Mouse (Mus musculus) hindbrain, embryonic 12.5 days (tissue): ENCODE measurements at regions not wholly inside any gene's neighbourhood (a gene's known extent, or its start where the extent isn't known, plus 50 kb on each side); places are given as distances from the start of the nearest gene placed in this dataset.
A peak's percentile ranks its signal among the peaks of the same experiment; 100 is the strongest.
"Not testable (repeated sequence)": the region's sequence is repeated elsewhere in the genome, so short reads cannot be mapped to it uniquely, and the experiment has no call there.

ENCODE experiments used
- ATAC-seq: fragments of 200-750 bp; cut with Nextera tagmentation; 2 replicates; pipeline ENCODE4 v1.8.0; 2017; ENCODE audit warnings: moderate TSS enrichment; ENCODE audit not compliant: low FRiP score
- H3K27ac ChIP-seq: fragments of 300-500 bp; sonication (generic); 2 replicates; pipeline ENCODE4 v1.5.1; 2016; ENCODE audit warnings: mild to moderate bottlenecking
- H3K27me3 ChIP-seq: fragments of 300-500 bp; sonication (generic); 2 replicates; pipeline ENCODE4 v1.6.1; 2016; ENCODE audit warnings: mild to moderate bottlenecking
- H3K36me3 ChIP-seq: fragments of 300-500 bp; sonication (generic); 2 replicates; pipeline ENCODE4 v1.6.1; 2016; ENCODE audit warnings: mild to moderate bottlenecking
- H3K4me1 ChIP-seq: fragments of 300-500 bp; sonication (generic); 2 replicates; pipeline ENCODE4 v1.6.1; 2016
- H3K4me2 ChIP-seq: fragments of 300-500 bp; sonication (generic); replicated peaks from 2 replicates; pipeline ENCODE4 v1.6.1; 2016; ENCODE audit warnings: mild to moderate bottlenecking
- H3K4me3 ChIP-seq: fragments of 300-500 bp; sonication (generic); 2 replicates; pipeline ENCODE4 v1.5.1; 2016; ENCODE audit warnings: mild to moderate bottlenecking
- H3K9ac ChIP-seq: fragments of 300-500 bp; sonication (generic); 2 replicates; pipeline ENCODE4 v1.6.1; 2016; ENCODE audit warnings: mild to moderate bottlenecking, moderate library complexity
- H3K9me3 ChIP-seq: fragments of 300-500 bp; sonication (generic); replicated peaks from 2 replicates; pipeline ENCODE4 v1.6.1; 2016; ENCODE audit warnings: mild to moderate bottlenecking
- WGBS: fragments of 180-500 bp; shearing (Covaris S2); methylation state at CpG from one replicate; pipeline ENCODE4 v1.1.7; 2016; 5-methylcytosine and 5-hydroxymethylcytosine counted together

DNA sequence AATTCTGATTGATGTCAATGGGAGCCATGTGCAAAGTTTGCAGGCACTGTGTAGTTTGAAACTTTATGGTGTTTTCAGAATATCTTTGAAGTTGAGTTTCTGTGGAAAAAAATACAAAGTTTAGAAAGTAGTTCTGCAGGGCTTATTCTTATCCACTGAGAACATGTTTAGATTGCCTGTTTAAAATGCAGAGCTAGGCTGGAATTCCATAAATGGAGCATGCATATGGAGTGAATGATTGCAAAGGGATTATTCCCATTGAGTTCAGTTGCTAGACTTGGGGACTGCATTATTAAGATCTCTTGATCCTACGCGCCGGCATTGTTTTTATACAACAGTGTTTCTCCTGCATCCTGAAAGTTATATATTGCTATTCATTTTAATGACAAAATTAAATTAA lies 397.8 kb upstream of the Gm21833 start:
- no peak for ATAC-seq
- H3K36me3 ChIP-seq, result no peaks in the 10 kb centered on the region
- no peak overlapping the region for H3K4me2 ChIP-seq
- no peak overlapping the region for H3K4me3 ChIP-seq
- WGBS, result 98% methylated on average over 3 of the region's 3 CpGs
- H3K9me3 ChIP-seq, result no peaks in the 10 kb centered on the region
- no peaks in the 10 kb centered on the region for H3K4me1 ChIP-seq
- H3K9ac ChIP-seq, result no peak overlapping the region
- no peak overlapping the region for H3K27ac ChIP-seq
- H3K27me3 ChIP-seq, result no peaks in the 10 kb centered on the region

DNA sequence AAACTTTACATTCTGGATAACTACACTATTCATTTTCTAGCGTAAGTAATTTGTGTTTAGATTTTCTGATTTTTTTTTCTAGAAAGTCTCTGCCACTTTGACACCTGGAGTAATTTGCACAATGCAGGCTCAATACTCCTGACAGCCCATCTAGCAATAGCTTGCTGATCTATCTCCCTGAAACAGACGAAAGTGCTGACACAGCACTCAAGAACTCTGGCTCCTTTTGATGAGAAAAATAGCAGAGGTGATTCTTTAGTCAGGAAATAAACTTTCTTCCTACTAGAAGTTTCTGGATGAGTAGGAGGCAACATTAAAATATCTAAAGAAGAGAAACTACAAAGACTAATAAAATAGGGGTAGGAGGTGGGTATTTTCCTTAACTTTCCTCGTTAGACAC lies 397.1 kb upstream of the Gm21833 start:
- no peaks in the 10 kb centered on the region for H3K4me1 ChIP-seq
- H3K9ac ChIP-seq, result no peak overlapping the region
- no peak for ATAC-seq
- no peak overlapping the region for H3K4me2 ChIP-seq
- no peak overlapping the region for H3K4me3 ChIP-seq
- H3K27ac ChIP-seq, result no peak overlapping the region
- H3K36me3 ChIP-seq, result no peaks in the 10 kb centered on the region
- no peaks in the 10 kb centered on the region for H3K9me3 ChIP-seq
- 83% methylated on average over 3 of the region's 3 CpGs for WGBS
- H3K27me3 ChIP-seq, result no peaks in the 10 kb centered on the region

DNA sequence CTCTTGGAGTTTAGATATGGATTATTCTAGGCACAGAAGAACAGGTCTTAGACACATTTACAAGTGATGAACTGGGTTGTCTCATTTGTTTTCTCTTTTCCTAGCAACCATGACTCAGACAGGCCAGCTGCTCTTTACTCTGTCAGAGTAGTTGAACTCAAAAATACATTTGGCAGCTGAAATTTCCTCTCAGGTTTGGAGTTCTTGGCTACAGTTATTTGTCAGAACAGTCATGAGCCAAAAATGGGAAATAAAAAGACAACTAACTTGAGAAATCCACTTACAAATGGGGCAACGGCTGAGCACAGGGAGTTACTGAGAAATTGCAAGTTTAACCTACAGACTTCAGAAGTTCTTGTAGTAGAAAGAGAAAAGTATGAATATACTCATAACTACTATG lies 396.4 kb upstream of the Gm21833 start:
- no peaks in the 10 kb centered on the region for H3K36me3 ChIP-seq
- H3K27me3 ChIP-seq, result no peaks in the 10 kb centered on the region
- H3K4me2 ChIP-seq, result no peak overlapping the region
- ATAC-seq, result no peak
- H3K4me1 ChIP-seq, result no peaks in the 10 kb centered on the region
- H3K9ac ChIP-seq, result no peak overlapping the region
- H3K9me3 ChIP-seq, result no peaks in the 10 kb centered on the region
- H3K4me3 ChIP-seq, result no peak overlapping the region
- 89% methylated on average over 1 of the region's 1 CpGs for WGBS
- no peak overlapping the region for H3K27ac ChIP-seq

DNA sequence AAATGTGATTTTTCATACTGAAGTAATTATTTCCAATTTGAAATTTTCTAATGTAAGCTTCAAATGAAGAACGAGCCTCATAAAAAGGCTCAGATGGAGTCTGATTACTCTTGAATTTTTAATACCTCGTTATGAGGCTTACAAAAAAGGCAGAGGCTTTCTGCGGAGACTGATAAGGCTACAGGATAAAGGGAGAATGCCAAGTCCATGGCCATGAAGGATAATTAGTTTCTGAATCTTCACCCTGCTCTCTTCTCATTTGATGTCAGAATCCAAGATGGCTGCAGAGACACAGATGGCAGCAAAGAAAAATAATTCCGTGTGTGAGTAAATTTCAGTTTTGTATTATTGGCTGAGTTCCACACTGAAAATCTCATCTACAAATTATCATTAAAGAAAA lies 367.3 kb upstream of the Gm21833 start:
- Histone ChIP-seq H3K27ac (no peak overlapping the region), H3K27me3 (no peaks in the 10 kb centered on the region), H3K9ac (no peak overlapping the region), H3K4me2 (no peak overlapping the region), H3K4me3 (no peak overlapping the region), H3K36me3 (no peaks in the 10 kb centered on the region), H3K9me3 (no peaks in the 10 kb centered on the region), H3K4me1 (no peaks in the 10 kb centered on the region)
- WGBS, result 70% methylated on average over 4 of the region's 4 CpGs
- ATAC-seq, result no peak

DNA sequence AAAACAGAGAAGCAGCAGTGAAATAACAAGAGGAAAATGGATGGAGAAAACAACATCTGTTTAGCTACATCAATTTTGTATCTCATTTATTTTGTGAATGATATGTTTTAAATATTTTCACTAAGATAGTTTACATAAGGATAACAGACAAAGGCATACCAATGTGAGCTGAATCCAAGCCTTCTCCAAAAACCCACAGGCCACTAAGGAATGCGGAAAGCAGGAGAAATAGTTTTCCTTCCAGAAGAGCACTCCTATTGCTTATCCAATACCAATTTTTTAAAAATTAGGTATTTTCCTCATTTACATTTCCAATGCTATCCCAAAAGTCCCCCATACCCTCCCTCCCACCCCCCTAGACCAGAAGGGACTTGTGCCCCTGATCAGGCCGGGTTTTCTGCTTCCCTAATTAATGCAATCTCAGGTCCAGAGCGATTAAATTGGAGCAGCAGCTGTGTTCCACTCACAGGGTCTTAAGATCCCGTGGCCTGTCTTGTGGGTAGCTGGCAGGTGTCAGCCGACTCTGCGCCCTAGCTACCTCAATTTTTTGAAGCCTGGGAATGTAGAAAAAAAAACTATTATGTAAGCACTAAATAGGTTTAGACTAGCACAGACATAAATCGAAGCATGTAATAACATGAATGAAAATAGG lies 357.3 kb upstream of the Gm21833 start:
- no peak overlapping the region for H3K9ac ChIP-seq
- H3K4me2 ChIP-seq, result no peak overlapping the region
- no peaks in the 10 kb centered on the region for H3K9me3 ChIP-seq
- no peak; the same call in 1 of the 2 replicates for ATAC-seq
- no peak overlapping the region for H3K27ac ChIP-seq
- 56% methylated on average over 7 of the region's 7 CpGs for WGBS
- no peaks in the 10 kb centered on the region for H3K4me1 ChIP-seq
- H3K27me3 ChIP-seq, result no peaks in the 10 kb centered on the region
- no peak overlapping the region for H3K4me3 ChIP-seq
- H3K36me3 ChIP-seq, result no peaks in the 10 kb centered on the region

DNA sequence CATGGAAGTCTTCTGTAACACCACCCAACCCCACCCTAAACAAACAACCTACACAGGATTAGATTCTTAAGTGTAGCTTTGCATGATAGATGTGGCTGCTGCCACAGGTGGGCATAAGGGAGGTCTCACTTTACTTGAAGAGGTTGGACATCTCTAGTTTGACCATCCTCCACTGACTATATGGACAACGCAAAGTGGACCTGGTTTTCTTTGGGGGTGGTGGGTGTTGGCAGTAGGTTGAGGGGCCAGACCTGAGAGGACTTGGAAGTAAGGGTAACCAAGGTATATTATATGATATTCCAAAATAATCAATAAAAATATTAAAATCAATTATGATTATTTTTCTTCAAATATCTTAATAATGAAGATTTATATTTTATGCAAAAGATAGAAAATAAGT lies 307.8 kb upstream of the Gm21833 start:
- ATAC-seq, result peak; percentile 54; the same call in 1 of the 2 replicates
- no peak overlapping the region for H3K27ac ChIP-seq
- H3K4me2 ChIP-seq, result no peak overlapping the region
- no peaks in the 10 kb centered on the region for H3K4me1 ChIP-seq
- H3K4me3 ChIP-seq, result no peak overlapping the region
- WGBS, result 88% methylated on average over 1 of the region's 1 CpGs
- H3K27me3 ChIP-seq, result no peaks in the 10 kb centered on the region
- no peaks in the 10 kb centered on the region for H3K36me3 ChIP-seq
- H3K9me3 ChIP-seq, result no peaks in the 10 kb centered on the region
- H3K9ac ChIP-seq, result no peak overlapping the region

DNA sequence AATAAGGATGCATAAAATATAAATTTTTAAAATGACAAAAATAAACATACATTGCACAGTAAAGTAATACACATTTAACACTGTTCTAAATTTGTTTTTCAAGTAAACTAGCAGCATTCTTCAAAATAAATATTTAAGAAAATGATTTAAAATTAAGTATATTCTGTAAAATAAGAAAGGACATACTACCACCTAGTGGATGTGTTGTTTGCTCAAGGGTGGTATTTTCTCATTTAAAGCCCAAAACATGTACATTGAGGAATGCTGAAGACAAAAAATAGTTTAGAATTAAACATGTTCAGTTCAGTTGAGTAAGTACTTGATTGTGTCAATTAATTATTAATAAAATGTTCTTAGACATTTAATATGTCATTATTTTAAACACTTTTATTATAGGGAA lies 306.6 kb upstream of the Gm21833 start:
- H3K9ac ChIP-seq, result no peak overlapping the region
- H3K4me3 ChIP-seq, result no peak overlapping the region
- no peaks in the 10 kb centered on the region for H3K9me3 ChIP-seq
- no peaks in the 10 kb centered on the region for H3K4me1 ChIP-seq
- no peaks in the 10 kb centered on the region for H3K27me3 ChIP-seq
- H3K4me2 ChIP-seq, result no peak overlapping the region
- ATAC-seq, result no peak
- H3K36me3 ChIP-seq, result no peaks in the 10 kb centered on the region
- no peak overlapping the region for H3K27ac ChIP-seq

DNA sequence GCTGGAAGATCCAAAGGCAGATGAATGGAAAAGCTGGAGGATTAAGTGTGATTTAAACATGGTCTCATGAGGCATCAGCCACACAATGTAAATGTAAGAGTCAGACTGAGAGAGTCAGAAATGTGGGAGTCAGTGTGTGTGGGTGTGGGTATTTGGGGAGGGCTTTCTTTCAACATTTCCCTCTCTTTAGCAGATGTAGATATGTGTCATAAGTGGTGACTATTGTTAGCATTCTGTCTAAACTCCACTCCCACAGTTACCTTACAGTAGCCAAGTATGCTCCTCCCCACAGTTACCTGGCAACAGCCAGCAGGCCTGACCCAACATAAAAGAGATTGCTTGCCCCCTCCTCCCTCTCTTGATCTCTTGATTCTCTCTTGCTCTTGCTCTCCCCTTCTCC lies 263.8 kb upstream of the Gm21833 start:
- Histone ChIP-seq H3K4me1 (no peaks in the 10 kb centered on the region), H3K36me3 (no peaks in the 10 kb centered on the region), H3K9ac (no peak overlapping the region), H3K4me3 (no peak overlapping the region), H3K4me2 (no peak overlapping the region), H3K27ac (no peak overlapping the region), H3K9me3 (no peaks in the 10 kb centered on the region), H3K27me3 (no peaks in the 10 kb centered on the region)
- no peak for ATAC-seq

DNA sequence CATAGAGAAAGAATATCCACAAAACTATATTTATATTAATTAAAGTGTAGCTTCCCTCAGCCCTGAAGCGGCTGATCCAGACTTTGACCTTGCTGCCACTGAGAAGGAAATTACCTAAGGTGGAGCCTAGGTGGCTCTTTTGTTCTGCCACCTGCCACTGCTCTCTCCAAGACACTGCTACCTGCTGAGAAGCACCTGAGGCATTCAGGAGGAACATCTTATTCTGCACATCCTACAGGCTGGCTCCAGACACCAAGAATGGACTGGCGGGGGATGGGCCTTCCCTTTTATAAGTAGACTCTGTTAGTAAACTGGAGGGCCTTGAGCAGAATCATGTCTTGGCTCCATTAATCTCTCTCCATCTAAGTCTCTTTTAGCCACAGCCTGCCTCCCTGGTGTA lies 231.7 kb upstream of the Gm21833 start:
- ATAC-seq, H3K36me3 ChIP-seq, H3K9me3 ChIP-seq, H3K4me3 ChIP-seq, H3K27ac ChIP-seq, H3K4me1 ChIP-seq, H3K27me3 ChIP-seq, H3K4me2 ChIP-seq, H3K9ac ChIP-seq: not testable (repeated sequence)
- 70% methylated on average over 2 of the region's 2 CpGs for WGBS

DNA sequence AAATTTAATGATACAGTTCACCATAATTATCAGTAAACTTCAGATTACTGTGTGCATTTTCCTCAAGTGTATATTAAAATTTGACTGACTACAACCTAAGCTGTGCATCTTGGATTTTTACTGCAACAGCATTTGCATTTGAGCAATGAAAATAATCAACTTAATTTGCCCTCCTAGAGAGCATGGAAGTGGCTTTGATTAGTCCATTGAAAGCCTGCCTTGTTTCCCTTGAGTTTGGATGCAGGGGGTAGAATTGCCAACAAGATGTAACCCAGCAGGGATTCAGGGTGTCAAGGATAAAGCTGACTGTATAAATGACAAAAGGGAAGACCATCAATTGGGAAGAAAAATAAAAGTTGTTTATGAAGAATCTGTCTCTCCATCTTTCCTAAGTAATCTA lies 226.1 kb upstream of the Gm21833 start:
- Histone ChIP-seq H3K27ac (no peak overlapping the region), H3K27me3 (no peaks in the 10 kb centered on the region), H3K4me1 (no peaks in the 10 kb centered on the region), H3K9ac (no peak overlapping the region), H3K9me3 (no peaks in the 10 kb centered on the region), H3K4me2 (no peak overlapping the region), H3K36me3 (no peaks in the 10 kb centered on the region), H3K4me3 (no peak overlapping the region)
- no peak for ATAC-seq
